Mouse (Mus musculus) MEL (cell line): ENCODE measurements around the gene Stat1.

Experiments
- CHD2 ChIP-seq: IDR thresholded peaks from 2 replicates; pipeline ENCODE4 v1.6.1; 2011; ENCODE audit warnings: low read length, improper control_type of control experiment
- CTCF ChIP-seq, 3 experiments: IDR thresholded peaks in 2 of 3; conservative IDR thresholded peaks in 1 of 3; 2 replicates each; pipeline ENCODE4 v1.5.1; 2011 to 2012; ENCODE audit warnings: low read length in 3 of 3, low read depth in 2 of 3, mild to moderate bottlenecking in 2 of 3, improper control_type of control experiment in 1 of 3, inconsistent platforms in 1 of 3, mixed read lengths in 1 of 3, moderate library complexity in 1 of 3; ENCODE audit not compliant: control insufficient read depth in 1 of 3, insufficient read depth in 1 of 3, poor library complexity in 1 of 3, severe bottlenecking in 1 of 3
- E2F4 ChIP-seq: IDR thresholded peaks from 2 replicates; pipeline ENCODE4 v1.6.1; 2011; ENCODE audit warnings: low read depth, low read length, improper control_type of control experiment, borderline replicate concordance
- EP300 ChIP-seq, 2 experiments: IDR thresholded peaks; 2 replicates each; pipeline ENCODE4 v1.6.1; 2011; ENCODE audit warnings: improper control_type of control experiment in 2 of 2, low read length in 2 of 2, low read depth in 1 of 2, mild to moderate bottlenecking in 1 of 2
- HCFC1 ChIP-seq: IDR thresholded peaks from 2 replicates; pipeline ENCODE4 v1.6.1; 2012; ENCODE audit warnings: low read depth, mild to moderate bottlenecking, inconsistent platforms, low read length, improper control_type of control experiment, moderate library complexity
- KAT2A ChIP-seq: conservative IDR thresholded peaks from 2 replicates; pipeline ENCODE4 v1.6.1; 2012; ENCODE audit warnings: low read depth, low read length, improper control_type of control experiment, inconsistent platforms
- MAX ChIP-seq: IDR thresholded peaks from 2 replicates; pipeline ENCODE4 v1.6.1; 2011; ENCODE audit warnings: low read length, improper control_type of control experiment
- MEF2A ChIP-seq: IDR thresholded peaks from 2 replicates; pipeline ENCODE4 v1.6.1; 2014; ENCODE audit warnings: low read depth, mild to moderate bottlenecking, inconsistent platforms, low read length, improper control_type of control experiment; ENCODE audit not compliant: poor library complexity, insufficient replicate concordance, severe bottlenecking; ENCODE audit errors: extremely low read depth
- SMC3 ChIP-seq: IDR thresholded peaks from 2 replicates; pipeline ENCODE4 v1.6.1; 2011; ENCODE audit warnings: low read depth, low read length, improper control_type of control experiment
- UBTF ChIP-seq: IDR thresholded peaks from 2 replicates; pipeline ENCODE4 v1.6.1; 2012; ENCODE audit warnings: low read depth, mild to moderate bottlenecking, inconsistent platforms, low read length, improper control_type of control experiment, moderate library complexity, borderline replicate concordance; ENCODE audit not compliant: insufficient read depth
- ZC3H11A ChIP-seq: IDR thresholded peaks from 2 replicates; pipeline ENCODE4 v1.6.1; 2012; ENCODE audit warnings: low read depth, mild to moderate bottlenecking, inconsistent platforms, low read length, improper control_type of control experiment

DNA sequence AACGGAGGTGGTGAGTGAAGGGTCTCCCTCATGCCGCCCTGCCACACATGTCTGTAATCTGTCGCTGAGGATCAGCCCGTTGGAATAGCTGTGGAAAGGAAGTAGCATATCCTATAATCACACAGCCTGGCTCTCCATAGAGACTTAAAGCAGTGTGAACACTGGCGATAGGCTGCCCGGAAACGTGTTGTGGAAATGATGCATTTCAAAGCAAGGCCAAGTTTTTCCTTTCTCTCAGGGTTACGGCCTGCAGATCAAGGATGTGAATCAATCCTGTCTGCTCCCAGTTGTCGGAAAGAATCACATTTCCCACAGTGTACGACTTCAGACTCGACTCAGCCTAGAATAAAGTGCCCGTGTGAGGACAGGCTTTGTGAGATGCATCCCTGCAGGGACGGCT lies 33.1 kb downstream of the Stat1 start:
- TF ChIP-seq ZC3H11A (no peak), UBTF (no peak), CHD2 (no peak), SMC3 (no peak), MEF2A (no peak), HCFC1 (no peak), KAT2A (no peak), EP300 (IDR thresholded peaks at IDR 0.05; ENCODE audit: low read depth in 1 of 2, low read length in 2 of 2) (no peak), CTCF (IDR thresholded peaks at IDR 0.05 in 2 of 3, conservative IDR thresholded peaks at IDR 0.05 in 1 of 3; ENCODE audit: control insufficient read depth in 1 of 3, insufficient read depth in 1 of 3, low read depth in 2 of 3, low read length in 3 of 3, poor library complexity in 1 of 3, severe bottlenecking in 1 of 3) (no peak), E2F4 (no peak), MAX (no peak)
